Mouse (Mus musculus) forebrain, postnatal 0 days (tissue): ENCODE data around the gene Kdm5b. TPM values are rescaled to one million over a fixed set of nuclear protein-coding genes. Genes with fewer than 3 reads are reported as not detected.

Experiments used
- ATAC-seq: fragments of 200-750 bp; cut with Nextera tagmentation; 2 replicates; pipeline ENCODE4 v1.8.0; 2017; ENCODE audit warnings: mild to moderate bottlenecking, moderate library complexity
- DNase-seq: peaks from one replicate; pipeline ENCODE4 v3.0.0-alpha.2; 2015
- H3K27ac ChIP-seq: fragments of 300-500 bp; sonication (generic); 2 replicates; pipeline ENCODE4 v1.5.1; 2014; ENCODE audit warnings: low read depth, mild to moderate bottlenecking, antibody characterized with exemption, low read length, moderate library complexity, mixed read lengths
- H3K27me3 ChIP-seq: fragments of 300-500 bp; sonication (generic); 2 replicates; pipeline ENCODE4 v1.6.1; 2014; ENCODE audit warnings: mild to moderate bottlenecking, low read length, mixed read lengths; ENCODE audit not compliant: insufficient read depth
- H3K36me3 ChIP-seq: fragments of 300-500 bp; sonication (generic); 2 replicates; pipeline ENCODE4 v1.6.1; 2014; ENCODE audit warnings: mild to moderate bottlenecking, moderate library complexity; ENCODE audit not compliant: insufficient read depth
- H3K4me1 ChIP-seq: fragments of 300-500 bp; sonication (generic); 2 replicates; pipeline ENCODE4 v1.6.1; 2014; ENCODE audit warnings: antibody characterized with exemption; ENCODE audit not compliant: insufficient read depth
- H3K4me2 ChIP-seq: fragments of 300-500 bp; sonication (generic); 2 replicates; pipeline ENCODE4 v1.6.1; 2014; ENCODE audit warnings: low read depth, mild to moderate bottlenecking, moderate library complexity
- H3K4me3 ChIP-seq: fragments of 300-500 bp; sonication (generic); 2 replicates; pipeline ENCODE4 v1.5.1; 2014; ENCODE audit warnings: low read depth, low read length, mixed read lengths
- H3K9ac ChIP-seq: fragments of 300-500 bp; sonication (generic); 2 replicates; pipeline ENCODE4 v1.6.1; 2014; ENCODE audit warnings: mild to moderate bottlenecking
- H3K9me3 ChIP-seq: fragments of 300-500 bp; sonication (generic); 2 replicates; pipeline ENCODE4 v1.6.1; 2016; ENCODE audit warnings: low read length
- CTCF ChIP-seq: sonication (generic); IDR thresholded peaks from 2 replicates; pipeline ENCODE4 v1.5.1; 2016; ENCODE audit warnings: antibody characterized with exemption, control low read depth, low read depth
- WGBS: fragments of 180-500 bp; shearing (Covaris S2); extraction: QIAGEN DNeasy Blood & Tissue Kit; methylation state at CpG from one replicate; pipeline ENCODE4 v1.1.7; 2014; 5-methylcytosine and 5-hydroxymethylcytosine counted together
- polyA plus RNA-seq: library from polyadenylated mRNA; unstranded; fragments of >200 nt; fragmentation: Nextera tagmentation; extraction: Ambion mirVana; gene quantifications from 2 replicates; pipeline ENCODE4 v1.2.1, GENCODE M21; 2015
- total RNA-seq: library from RNA; depleted of rRNA; stranded (reverse); fragments of >200 nt; gene quantifications from 2 replicates; pipeline ENCODE4 v1.2.3, GENCODE M21; 2014

Gene Kdm5b
- total and polyA plus RNA-seq, 2 experiments from 2014 or later, result 53.6 to 84.6 TPM

DNA sequence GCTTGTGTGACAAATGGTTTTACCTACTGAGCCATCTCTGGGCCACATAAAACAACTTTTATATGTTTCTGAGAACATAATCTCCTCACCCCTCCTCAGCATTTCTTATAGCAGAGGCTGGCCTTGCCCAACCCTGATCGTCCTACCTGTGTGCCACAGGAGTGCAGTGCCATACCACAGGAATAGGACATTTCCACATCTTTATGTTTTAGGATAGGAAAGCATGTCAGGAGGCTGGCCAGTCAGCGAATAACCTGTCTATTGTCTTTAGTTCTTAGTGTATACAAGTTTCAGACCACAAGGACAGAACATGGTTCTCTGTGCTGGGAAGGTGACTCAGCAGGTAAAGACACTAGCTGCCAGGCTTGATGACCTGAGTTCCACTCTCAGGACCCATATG is 20.8 kb downstream of the Kdm5b start:
- ATAC-seq (no peak), DNase-seq (no peak)
- Histone ChIP-seq H3K9me3 (no peaks in the 10 kb centered on the region), H3K4me3 (no peak overlapping the region), H3K9ac (no peak overlapping the region), H3K4me2 (no peak overlapping the region), H3K27me3 (no peaks in the 10 kb centered on the region), H3K27ac (no peak overlapping the region), H3K36me3 (0 out of 2 replicates have a peak, but pooled peaks cover 11% of the 10 kb centered on the region), H3K4me1 (no peaks in the 10 kb centered on the region)
- no peak for TF ChIP-seq CTCF
- 94% methylated on average over 2 of the region's 2 CpGs for WGBS

GRCm38 (mm10) chr1:134583560-134583959 is 23.6 kb downstream of the Kdm5b start:
- no peak for DNase-seq
- Histone ChIP-seq H3K27me3 (no peaks in the 10 kb centered on the region), H3K36me3 (peaks cover 21% of the 10 kb centered on the region), H3K9ac (no peak overlapping the region), H3K4me1 (no peaks in the 10 kb centered on the region), H3K27ac (no peak overlapping the region), H3K9me3 (no peaks in the 10 kb centered on the region), H3K4me3 (no peak overlapping the region), H3K4me2 (no peak overlapping the region)
- 88% methylated on average over 3 of the region's 3 CpGs for WGBS
- no peak for TF ChIP-seq CTCF
- ATAC-seq, result no peak

- no peak for ATAC-seq
Measured at GRCm38 (mm10) chr1:134589676-134590075, 29.7 kb downstream of the Kdm5b start.

GRCm38 (mm10) chr1:134591773-134592172 is 31.8 kb downstream of the Kdm5b start:
- no peaks in the 10 kb centered on the region for H3K4me1 ChIP-seq
- H3K36me3 ChIP-seq, result peaks cover 28% of the 10 kb centered on the region
- H3K9me3 ChIP-seq, result no peaks in the 10 kb centered on the region
- no peak overlapping the region for H3K27ac ChIP-seq
- H3K4me2 ChIP-seq, result no peak overlapping the region
- no peak for ATAC-seq
- H3K27me3 ChIP-seq, result no peaks in the 10 kb centered on the region
- no peak overlapping the region for H3K9ac ChIP-seq
- peak; percentile 21; the same call in 1 of the 2 replicates for TF ChIP-seq CTCF
- H3K4me3 ChIP-seq, result no peak overlapping the region
- 92% methylated on average over 2 of the region's 2 CpGs for WGBS
- no peak for DNase-seq

More at GRCm38 (mm10) chr1:134589676-134590075, 29.7 kb downstream of the Kdm5b start:
- H3K9me3 ChIP-seq, result no peaks in the 10 kb centered on the region
- H3K9ac ChIP-seq, result no peak overlapping the region
- no peak for TF ChIP-seq CTCF
- DNase-seq, result no peak
- H3K4me3 ChIP-seq, result no peak overlapping the region
- H3K4me1 ChIP-seq, result no peaks in the 10 kb centered on the region
- no peak overlapping the region for H3K4me2 ChIP-seq
- H3K27ac ChIP-seq, result no peak overlapping the region
- no peaks in the 10 kb centered on the region for H3K27me3 ChIP-seq
- H3K36me3 ChIP-seq, result peaks cover 22% of the 10 kb centered on the region

GRCm38 (mm10) chr1:134597339-134598054 is 37.5 kb downstream of the Kdm5b start:
- Histone ChIP-seq H3K27ac (no peak overlapping the region), H3K4me2 (no peak overlapping the region), H3K9me3 (no peaks in the 10 kb centered on the region), H3K27me3 (no peaks in the 10 kb centered on the region), H3K4me1 (no peaks in the 10 kb centered on the region), H3K4me3 (no peak overlapping the region), H3K9ac (no peak overlapping the region), H3K36me3 (peaks cover 54% of the 10 kb centered on the region)
- no peak for DNase-seq
- whole genome bisulfite sequencing, result 93% methylated on average over 9 of the region's 9 CpGs
- no peak for TF ChIP-seq CTCF
- ATAC-seq, result no peak

- no peak for TF ChIP-seq CTCF
- DNase-seq, result no peak
- Histone ChIP-seq H3K4me1 (no peaks in the 10 kb centered on the region), H3K4me2 (no peak overlapping the region), H3K9ac (no peak overlapping the region), H3K9me3 (no peaks in the 10 kb centered on the region), H3K27ac (no peak overlapping the region), H3K36me3 (peaks cover 73% of the 10 kb centered on the region), H3K4me3 (no peak overlapping the region), H3K27me3 (no peaks in the 10 kb centered on the region)
- ATAC-seq, result no peak
- WGBS, result 98% methylated on average over 2 of the region's 2 CpGs
Measured at GRCm38 (mm10) chr1:134604086-134604485, 44.1 kb downstream of the Kdm5b start.

GRCm38 (mm10) chr1:134605670-134606069 is 45.7 kb downstream of the Kdm5b start:
- H3K27me3 ChIP-seq, result no peaks in the 10 kb centered on the region
- H3K27ac ChIP-seq, result no peak overlapping the region
- TF ChIP-seq CTCF, result no peak
- no peaks in the 10 kb centered on the region for H3K9me3 ChIP-seq
- no peaks in the 10 kb centered on the region for H3K4me1 ChIP-seq
- H3K36me3 ChIP-seq, result peaks cover 69% of the 10 kb centered on the region
- DNase-seq (no peak), ATAC-seq (no peak)
- WGBS, result 86% methylated on average over 8 of the region's 8 CpGs
- H3K4me3 ChIP-seq, result no peak overlapping the region
- H3K4me2 ChIP-seq, result no peak overlapping the region
- no peak overlapping the region for H3K9ac ChIP-seq
